In genomic region chr13:56113431-56114248, GRCm38 (mm10) we compare ENCODE assay signal across 8 mouse cellular contexts. TPM values are rescaled to one million over a fixed set of nuclear protein-coding genes. Genes with fewer than 3 reads are reported as not detected.
DNase-seq lines count a peak whose midpoint lies in the region; ATAC-seq and TF ChIP-seq lines count a peak whose summit lies in the region.

No protein-coding gene starts in this region.

- H3K9me3 ChIP-seq in forebrain, embryonic 10.5 days: no peaks in the 10 kb centered on the region
- no peaks in the 10 kb centered on the region for H3K9me3 ChIP-seq in forebrain, embryonic 12.5 days

- H3K27ac ChIP-seq in forebrain, embryonic 10.5 days: 0 out of 2 replicates have a peak overlapping the region, but pooled peaks have one; percentile 37
- H3K27ac ChIP-seq in forebrain, embryonic 12.5 days: no peak overlapping the region
- H3K27ac ChIP-seq in cerebellum, adult 2 months (ENCODE audit: insufficient read depth, low read length): no peak overlapping the region

- 76% methylated on average over 19 of the region's 19 CpGs for WGBS in forebrain, embryonic 10.5 days
- WGBS in forebrain, embryonic 12.5 days: 76% methylated on average over 19 of the region's 19 CpGs
- WGBS in cerebellum, adult 2 months: 16% methylated on average over 19 of the region's 19 CpGs

- H3K4me3 ChIP-seq in forebrain, embryonic 10.5 days: no peak overlapping the region
- no peak overlapping the region for H3K4me3 ChIP-seq in forebrain, embryonic 12.5 days (replicated peaks)
- no peak overlapping the region for H3K4me3 ChIP-seq in cerebellum, adult 2 months (replicated peaks; ENCODE audit: insufficient read depth, low read depth, low read length)

- H3K9ac ChIP-seq in forebrain, embryonic 12.5 days: no peak overlapping the region

- no peak for TF ChIP-seq POLR2A in cerebellum, adult 2 months (IDR thresholded peaks at IDR 0.05; ENCODE audit: borderline replicate concordance, insufficient read depth, low read length)

- DNase-seq in forebrain, embryonic 10.5 days (ENCODE audit: extremely low spot score, low spot score): no peak
- DNase-seq in cerebellum, adult 2 months: peak; percentile 50 to 58
- peak; percentile 98 for DNase-seq in heart, adult 11 months
- DNase-seq in kidney, adult 9 months: peak; percentile 47
- peak; percentile 51 to 70 for DNase-seq in lung, postnatal 4 days
- no peak for DNase-seq in embryo, embryonic 10.5 days (ENCODE audit: low spot score)
- DNase-seq in ovary, postnatal 14 days (ENCODE audit: low spot score): no peak

- H3K27me3 ChIP-seq in forebrain, embryonic 10.5 days (ENCODE audit: poor library complexity, severe bottlenecking): no peaks in the 10 kb centered on the region
- H3K27me3 ChIP-seq in forebrain, embryonic 12.5 days: no peaks in the 10 kb centered on the region
- no peaks in the 10 kb centered on the region for H3K27me3 ChIP-seq in cerebellum, adult 2 months (ENCODE audit: control insufficient read depth, insufficient read depth, low read length)

- no peak for ATAC-seq in forebrain, embryonic 12.5 days (ENCODE audit: low FRiP score)

- peaks cover 69% of the 10 kb centered on the region for H3K4me1 ChIP-seq in forebrain, embryonic 10.5 days
- H3K4me1 ChIP-seq in forebrain, embryonic 12.5 days: peaks cover 41% of the 10 kb centered on the region
- H3K4me1 ChIP-seq in cerebellum, adult 2 months (ENCODE audit: control insufficient read depth, insufficient read depth, low read length): peaks cover 49% of the 10 kb centered on the region

- TF ChIP-seq CTCF in cerebellum, adult 2 months (IDR thresholded peaks at IDR 0.05; ENCODE audit: borderline replicate concordance, insufficient read depth, low read depth, low read length): no peak

- peaks cover 99% of the 10 kb centered on the region for H3K36me3 ChIP-seq in forebrain, embryonic 10.5 days (replicated peaks)
- H3K36me3 ChIP-seq in forebrain, embryonic 12.5 days (replicated peaks): peaks cover 52% of the 10 kb centered on the region

- no peak overlapping the region for H3K4me2 ChIP-seq in forebrain, embryonic 12.5 days

RNA-seq across cellular contexts. Expression of gene H2afy, which starts 22.5 kb away (rescaled TPM):
- polyA plus RNA-seq in forebrain, embryonic 10.5 days (2016; fragmentation: Nextera tagmentation; extraction: Ambion mirVana): 554 and 558 TPM in 2 replicates
- 651 and 663 TPM in 2 replicates for polyA plus RNA-seq in forebrain, embryonic 12.5 days (2016; fragmentation: Nextera tagmentation; extraction: Ambion mirVana)
- polyA plus RNA-seq in cerebellum, adult 2 months (2012; rRNA removed): 152 and 166 TPM in 2 replicates

Comparison
In these comparisons a context has a peak if more than half of its experiments do, and no peak if none do; other contexts are left out.
1. DNase-seq: peak in cerebellum, adult 2 months (2 of 2), heart, adult 11 months (single experiment), kidney, adult 9 months (single experiment) and lung, postnatal 4 days (2 of 2); none in forebrain, embryonic 10.5 days (single experiment), embryo, embryonic 10.5 days (single experiment) and ovary, postnatal 14 days (single experiment).